Mouse (Mus musculus) embryonic facial prominence, embryonic 15.5 days (tissue): ENCODE data around the gene Akt1s1. TPM values are rescaled to one million over a fixed set of nuclear protein-coding genes. Genes with fewer than 3 reads are reported as not detected.

ENCODE experiments used
- ATAC-seq: fragments of 200-750 bp; cut with Nextera tagmentation; 2 replicates; pipeline ENCODE4 v1.8.0; 2017; ENCODE audit warnings: low read depth, moderate TSS enrichment; ENCODE audit not compliant: insufficient number of reproducible peaks, low FRiP score, low TSS enrichment
- H3K27ac ChIP-seq: fragments of 300-500 bp; sonication (generic); replicated peaks from 2 replicates; pipeline ENCODE4 v1.5.1; 2015; ENCODE audit warnings: mild to moderate bottlenecking, inconsistent platforms
- H3K27me3 ChIP-seq: fragments of 300-500 bp; sonication (generic); 2 replicates; pipeline ENCODE4 v1.6.1; 2015; ENCODE audit warnings: inconsistent platforms
- H3K36me3 ChIP-seq: fragments of 300-500 bp; sonication (generic); 2 replicates; pipeline ENCODE4 v1.6.1; 2015; ENCODE audit warnings: mild to moderate bottlenecking, inconsistent platforms
- H3K4me1 ChIP-seq: fragments of 300-500 bp; sonication (generic); 2 replicates; pipeline ENCODE4 v1.6.1; 2015; ENCODE audit warnings: inconsistent platforms
- H3K4me2 ChIP-seq: fragments of 300-500 bp; sonication (generic); replicated peaks from 2 replicates; pipeline ENCODE4 v1.6.1; 2015; ENCODE audit warnings: mild to moderate bottlenecking, inconsistent platforms
- H3K4me3 ChIP-seq: fragments of 300-500 bp; sonication (generic); replicated peaks from 2 replicates; pipeline ENCODE4 v1.5.1; 2015; ENCODE audit warnings: mild to moderate bottlenecking, inconsistent platforms
- H3K9ac ChIP-seq: fragments of 300-500 bp; sonication (generic); 2 replicates; pipeline ENCODE4 v1.6.1; 2015; ENCODE audit warnings: inconsistent platforms
- H3K9me3 ChIP-seq: fragments of 300-500 bp; sonication (generic); replicated peaks from 2 replicates; pipeline ENCODE4 v1.6.1; 2016; ENCODE audit warnings: inconsistent platforms
- WGBS: fragments of 180-500 bp; shearing (Covaris S2); methylation state at CpG from one replicate; pipeline ENCODE4 v1.1.7; 2015; 5-methylcytosine and 5-hydroxymethylcytosine counted together
- polyA plus RNA-seq: library from polyadenylated mRNA; unstranded; fragments of >200 nt; fragmentation: Nextera tagmentation; extraction: Ambion mirVana; gene quantifications from 2 replicates; pipeline ENCODE4 v1.2.1, GENCODE M21; 2015

Gene Akt1s1
- polyA plus RNA-seq, 1 experiment from 2014 or later, result 127 TPM

DNA sequence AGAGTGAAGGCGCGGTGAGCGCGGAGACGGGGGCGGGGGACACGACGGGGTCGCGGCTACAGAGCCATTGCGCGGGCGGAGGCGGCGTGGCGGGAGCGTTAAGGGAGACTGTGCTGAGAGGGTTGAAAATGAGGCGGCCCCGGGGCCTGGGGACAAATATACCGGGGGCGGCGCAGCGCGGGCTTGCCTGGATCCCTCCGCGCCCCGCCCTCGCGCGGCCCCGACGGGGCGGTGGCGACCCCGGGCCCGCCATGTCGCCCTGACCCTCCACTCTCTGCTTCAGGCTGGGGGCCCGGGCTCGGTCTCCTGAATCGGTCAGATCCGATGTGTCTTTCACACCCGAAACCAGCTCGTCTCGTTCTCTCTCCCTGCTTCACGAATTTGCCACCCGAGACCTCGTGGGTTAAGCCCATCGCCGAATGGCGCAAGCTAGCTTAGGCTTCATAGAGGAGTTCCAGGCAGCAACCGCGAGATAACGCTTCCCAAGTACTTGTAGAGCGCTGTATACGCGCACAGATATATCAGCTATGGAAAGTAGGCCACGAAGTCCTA lies 32.2 kb upstream of the Akt1s1 start, which contains the start of gene Atf5:
TSS of gene Atf5 (minus strand) at position 189 of the 552 bp plus-strand sequence.
- Histone ChIP-seq H3K4me1 (peaks cover 47% of the 10 kb centered on the region), H3K9ac (peak within 1 kb of the TSS; percentile 86), H3K27me3 (no peaks in the 10 kb centered on the region), H3K9me3 (no peaks in the 10 kb centered on the region), H3K4me2 (peak within 1 kb of the TSS; percentile 71), H3K4me3 (peak within 1 kb of the TSS; percentile 87), H3K27ac (peak within 1 kb of the TSS; percentile 99), H3K36me3 (peaks cover 18% of the 10 kb centered on the region)
- ATAC-seq, result peak; percentile 55
- WGBS, result under 1% methylated on average over 57 of the region's 57 CpGs

DNA sequence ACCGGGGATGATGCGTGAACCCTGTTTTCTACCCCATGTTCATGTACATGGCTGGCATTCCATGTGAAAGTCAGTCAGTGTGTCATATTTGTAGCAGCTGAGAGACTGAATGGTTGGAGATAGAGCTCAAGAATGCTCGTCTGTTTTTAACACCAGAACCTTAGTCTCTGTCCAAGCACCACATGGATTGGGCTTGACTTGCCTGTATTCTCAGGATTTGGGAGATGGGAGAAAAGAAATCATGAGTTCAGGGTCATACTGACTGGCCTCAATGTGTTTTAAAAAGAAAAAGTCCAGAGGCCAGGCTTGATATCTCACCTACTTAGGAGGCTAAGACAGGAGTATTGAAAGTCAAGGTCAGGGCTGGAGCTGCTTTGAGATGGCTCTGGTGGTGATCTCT lies 31.4 kb upstream of the Akt1s1 start:
- Histone ChIP-seq H3K4me3 (peak overlapping the region; percentile 87), H3K27ac (peak overlapping the region; percentile 99; the same call in 1 of the 2 replicates), H3K4me1 (peaks cover 47% of the 10 kb centered on the region), H3K36me3 (peaks cover 10% of the 10 kb centered on the region; the same call in 1 of the 2 replicates), H3K27me3 (no peaks in the 10 kb centered on the region), H3K4me2 (peak overlapping the region; percentile 71), H3K9me3 (no peaks in the 10 kb centered on the region), H3K9ac (peak overlapping the region; percentile 86)
- ATAC-seq, result no peak
- 16% methylated on average over 3 of the region's 3 CpGs for WGBS

- Histone ChIP-seq H3K27ac (no peak overlapping the region), H3K27me3 (no peaks in the 10 kb centered on the region), H3K36me3 (peaks cover 10% of the 10 kb centered on the region; the same call in 1 of the 2 replicates), H3K9ac (no peak overlapping the region), H3K4me3 (peak overlapping the region; percentile 87), H3K9me3 (no peaks in the 10 kb centered on the region), H3K4me1 (peaks cover 52% of the 10 kb centered on the region), H3K4me2 (peak overlapping the region; percentile 71)
- ATAC-seq, result no peak
- 45% methylated on average over 2 of the region's 2 CpGs for WGBS
Observed at GRCm38 (mm10) chr7:44818164-44818563, 30.6 kb upstream of the Akt1s1 start.

- peak overlapping the region; percentile 71 for H3K4me2 ChIP-seq
- peaks cover 4% of the 10 kb centered on the region; the same call in 1 of the 2 replicates for H3K36me3 ChIP-seq
- H3K4me3 ChIP-seq, result peak overlapping the region; percentile 87
- no peaks in the 10 kb centered on the region for H3K9me3 ChIP-seq
- peak overlapping the region; percentile 39; the same call in 1 of the 2 replicates for H3K27ac ChIP-seq
- no peak for ATAC-seq
- 33% methylated on average over 6 of the region's 6 CpGs for WGBS
- H3K27me3 ChIP-seq, result no peaks in the 10 kb centered on the region
- peaks cover 58% of the 10 kb centered on the region for H3K4me1 ChIP-seq
- peak overlapping the region; percentile 24 for H3K9ac ChIP-seq
Observed at GRCm38 (mm10) chr7:44818751-44819235, 30.0 kb upstream of the Akt1s1 start.

- H3K4me1 ChIP-seq, result peaks cover 60% of the 10 kb centered on the region
- ATAC-seq, result no peak
- peak overlapping the region; percentile 71 for H3K4me2 ChIP-seq
- no peaks in the 10 kb centered on the region for H3K9me3 ChIP-seq
- H3K27ac ChIP-seq, result peak overlapping the region; percentile 39; the same call in 1 of the 2 replicates
- H3K36me3 ChIP-seq, result no peaks in the 10 kb centered on the region
- peak overlapping the region; percentile 24; the same call in 1 of the 2 replicates for H3K9ac ChIP-seq
- WGBS, result 92% methylated on average over 2 of the region's 2 CpGs
- peak overlapping the region; percentile 87 for H3K4me3 ChIP-seq
- no peaks in the 10 kb centered on the region for H3K27me3 ChIP-seq
Observed at GRCm38 (mm10) chr7:44819391-44819790, 29.4 kb upstream of the Akt1s1 start.

DNA sequence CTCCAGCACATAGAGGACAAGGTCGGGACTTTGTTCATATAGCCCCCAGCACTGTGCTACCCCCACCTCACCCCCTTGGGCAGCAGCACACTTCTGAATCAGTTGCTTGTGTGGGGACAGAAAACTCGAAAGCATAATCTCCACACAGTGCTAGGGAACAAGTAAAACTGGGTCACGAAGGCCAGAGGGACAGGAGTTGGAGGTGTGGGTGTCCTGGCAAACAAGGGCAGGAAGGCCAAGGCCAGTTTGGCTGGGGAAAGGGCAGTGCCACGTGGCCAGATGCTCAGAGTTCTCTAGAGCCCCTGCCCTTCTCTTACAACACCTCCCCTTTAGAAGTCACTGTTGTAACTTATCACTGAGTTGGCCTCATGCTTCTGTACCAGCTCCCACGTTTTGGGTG lies 28.9 kb upstream of the Akt1s1 start:
- no peak for ATAC-seq
- H3K4me2 ChIP-seq, result no peak overlapping the region
- peak overlapping the region; percentile 39; the same call in 1 of the 2 replicates for H3K27ac ChIP-seq
- WGBS, result 45% methylated on average over 5 of the region's 5 CpGs
- H3K9ac ChIP-seq, result no peak overlapping the region
- no peaks in the 10 kb centered on the region for H3K27me3 ChIP-seq
- no peaks in the 10 kb centered on the region for H3K9me3 ChIP-seq
- H3K36me3 ChIP-seq, result no peaks in the 10 kb centered on the region
- H3K4me1 ChIP-seq, result peaks cover 56% of the 10 kb centered on the region
- H3K4me3 ChIP-seq, result no peak overlapping the region

- Histone ChIP-seq H3K36me3 (no peaks in the 10 kb centered on the region), H3K27ac (no peak overlapping the region), H3K4me3 (no peak overlapping the region), H3K4me1 (peaks cover 50% of the 10 kb centered on the region), H3K27me3 (no peaks in the 10 kb centered on the region), H3K9ac (no peak overlapping the region), H3K9me3 (no peaks in the 10 kb centered on the region), H3K4me2 (no peak overlapping the region)
- no peak for ATAC-seq
- WGBS, result 85% methylated on average over 3 of the region's 3 CpGs
Observed at GRCm38 (mm10) chr7:44820525-44820924, 28.3 kb upstream of the Akt1s1 start.

GRCm38 (mm10) chr7:44821666-44822448 lies 26.9 kb upstream of the Akt1s1 start:
- WGBS, result 84% methylated on average over 7 of the region's 7 CpGs
- H3K4me2 ChIP-seq, result no peak overlapping the region
- H3K27ac ChIP-seq, result no peak overlapping the region
- no peaks in the 10 kb centered on the region for H3K27me3 ChIP-seq
- H3K4me3 ChIP-seq, result no peak overlapping the region
- no peaks in the 10 kb centered on the region for H3K9me3 ChIP-seq
- no peak overlapping the region for H3K9ac ChIP-seq
- H3K36me3 ChIP-seq, result no peaks in the 10 kb centered on the region; the same call in 1 of the 2 replicates
- peaks cover 50% of the 10 kb centered on the region for H3K4me1 ChIP-seq
- ATAC-seq, result no peak

- no peaks in the 10 kb centered on the region for H3K9me3 ChIP-seq
- H3K9ac ChIP-seq, result no peak overlapping the region
- peaks cover 8% of the 10 kb centered on the region for H3K36me3 ChIP-seq
- peaks cover 36% of the 10 kb centered on the region for H3K4me1 ChIP-seq
- no peak overlapping the region for H3K27ac ChIP-seq
- no peak overlapping the region for H3K4me3 ChIP-seq
- no peaks in the 10 kb centered on the region for H3K27me3 ChIP-seq
- WGBS, result 35% methylated on average over 7 of the region's 7 CpGs
- H3K4me2 ChIP-seq, result no peak overlapping the region
- no peak for ATAC-seq
Observed at GRCm38 (mm10) chr7:44823409-44823808, 25.4 kb upstream of the Akt1s1 start.

DNA sequence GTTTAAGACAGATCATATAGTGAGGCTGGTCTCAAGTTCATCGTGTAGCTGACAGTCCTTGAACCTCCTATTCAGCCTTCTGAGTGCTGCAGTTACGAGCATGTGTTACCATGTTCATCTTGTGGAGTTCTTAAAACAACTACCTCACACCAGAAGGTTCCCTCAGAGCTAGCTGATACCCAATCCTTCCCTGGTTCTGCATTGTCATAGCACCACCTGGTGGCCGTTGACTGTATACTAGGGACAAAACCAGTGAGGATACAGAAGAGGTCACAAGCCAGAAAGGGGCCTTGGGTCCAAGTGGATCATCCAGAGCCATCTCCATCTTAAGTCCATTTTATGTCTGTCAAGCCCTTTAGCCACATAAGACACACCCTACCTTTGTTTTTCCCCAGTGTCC lies 23.9 kb upstream of the Akt1s1 start:
- Histone ChIP-seq H3K9me3 (no peaks in the 10 kb centered on the region), H3K27me3 (no peaks in the 10 kb centered on the region), H3K4me2 (no peak overlapping the region), H3K27ac (peak overlapping the region; percentile 22), H3K9ac (no peak overlapping the region), H3K36me3 (peaks cover 23% of the 10 kb centered on the region), H3K4me3 (no peak overlapping the region), H3K4me1 (peaks cover 22% of the 10 kb centered on the region)
- 18% methylated on average over 3 of the region's 3 CpGs for WGBS
- ATAC-seq, result no peak

- Histone ChIP-seq H3K4me3 (no peak overlapping the region), H3K27me3 (no peaks in the 10 kb centered on the region), H3K4me2 (no peak overlapping the region), H3K4me1 (peaks cover 14% of the 10 kb centered on the region), H3K27ac (no peak overlapping the region), H3K9ac (no peak overlapping the region), H3K36me3 (peaks cover 42% of the 10 kb centered on the region), H3K9me3 (no peaks in the 10 kb centered on the region)
- WGBS, result 87% methylated on average over 3 of the region's 3 CpGs
- no peak for ATAC-seq
Observed at GRCm38 (mm10) chr7:44826771-44827170, 22.0 kb upstream of the Akt1s1 start.
